Mouse (Mus musculus) midbrain, embryonic 11.5 days (tissue): Measurements from ENCODE around the gene Stac2. TPM values are rescaled to one million over a fixed set of nuclear protein-coding genes. Genes with fewer than 3 reads are reported as not detected.

Experiments used
- ATAC-seq: fragments of 200-750 bp; cut with Nextera tagmentation; 2 replicates; pipeline ENCODE4 v1.8.0; 2017; ENCODE audit warnings: moderate TSS enrichment, moderate library complexity; ENCODE audit not compliant: low FRiP score
- DNase-seq: peaks from one replicate; pipeline ENCODE4 v3.0.0; 2015; ENCODE audit warnings: low spot score; ENCODE audit errors: missing footprints
- H3K27ac ChIP-seq: fragments of 300-500 bp; sonication (generic); 2 replicates; pipeline ENCODE4 v1.5.1; 2014; ENCODE audit warnings: low read depth, low read length
- H3K27me3 ChIP-seq: fragments of 300-500 bp; sonication (generic); 2 replicates; pipeline ENCODE4 v1.6.1; 2014; ENCODE audit warnings: mild to moderate bottlenecking, low read length, moderate library complexity, mixed read lengths; ENCODE audit not compliant: control insufficient read depth, insufficient read depth
- H3K36me3 ChIP-seq: fragments of 300-500 bp; sonication (generic); 2 replicates; pipeline ENCODE4 v1.6.1; 2014; ENCODE audit warnings: mild to moderate bottlenecking, low read length, moderate library complexity, mixed read lengths; ENCODE audit not compliant: control insufficient read depth, insufficient read depth
- H3K4me1 ChIP-seq: fragments of 300-500 bp; sonication (generic); 2 replicates; pipeline ENCODE4 v1.6.1; 2014; ENCODE audit warnings: low read length; ENCODE audit not compliant: control insufficient read depth, insufficient read depth
- H3K4me2 ChIP-seq: fragments of 300-500 bp; sonication (generic); 2 replicates; pipeline ENCODE4 v1.6.1; 2014; ENCODE audit warnings: mild to moderate bottlenecking, moderate library complexity
- H3K4me3 ChIP-seq: fragments of 300-500 bp; sonication (generic); 2 replicates; pipeline ENCODE4 v1.5.1; 2014; ENCODE audit warnings: low read depth, low read length
- H3K9ac ChIP-seq: fragments of 300-500 bp; sonication (generic); 2 replicates; pipeline ENCODE4 v1.6.1; 2014; ENCODE audit warnings: low read length
- H3K9me3 ChIP-seq: fragments of 300-500 bp; sonication (generic); 2 replicates; pipeline ENCODE4 v1.6.1; 2016; ENCODE audit warnings: low read length; ENCODE audit not compliant: control insufficient read depth
- WGBS: fragments of 180-500 bp; shearing (Covaris S2); extraction: QIAGEN DNeasy Blood & Tissue Kit; methylation state at CpG from one replicate; pipeline ENCODE4 v1.1.7; 2014; 5-methylcytosine and 5-hydroxymethylcytosine counted together
- polyA plus RNA-seq: library from polyadenylated mRNA; unstranded; fragments of >200 nt; fragmentation: Nextera tagmentation; extraction: Ambion mirVana; gene quantifications from 2 replicates; pipeline ENCODE4 v1.2.1, GENCODE M21; 2014

The Stac2 gene
- polyA plus RNA-seq, 1 experiment from 2014 or later, result 0.37 TPM

DNA sequence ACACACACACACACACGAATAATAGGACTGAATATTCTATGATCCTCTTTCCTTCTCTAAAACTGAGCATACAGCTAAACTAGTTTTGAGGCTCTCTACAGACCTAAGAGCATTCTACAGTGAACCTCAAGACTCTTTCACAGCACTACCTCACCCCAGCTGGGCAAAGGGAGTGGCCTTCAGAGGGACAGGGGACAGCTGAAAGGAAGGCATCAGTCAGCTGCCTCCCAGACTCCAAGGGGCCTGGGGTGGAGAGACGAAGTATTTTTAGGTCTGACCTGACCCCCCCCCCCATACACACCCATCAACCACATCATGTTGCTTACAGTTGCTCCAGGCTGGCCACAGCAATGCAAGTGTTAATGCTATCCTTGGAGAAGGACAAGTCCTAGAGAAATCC is 32.1 kb downstream of the Stac2 start:
- no peak overlapping the region for H3K27ac ChIP-seq
- H3K9me3 ChIP-seq, result no peaks in the 10 kb centered on the region
- ATAC-seq, result no peak
- no peaks in the 10 kb centered on the region for H3K36me3 ChIP-seq
- 59% methylated on average over 2 of the region's 2 CpGs for WGBS
- H3K4me3 ChIP-seq, result peak overlapping the region; percentile 77
- peaks cover 46% of the 10 kb centered on the region for H3K4me1 ChIP-seq
- no peak for DNase-seq
- peak overlapping the region; percentile 87; the same call in 1 of the 2 replicates for H3K9ac ChIP-seq
- H3K4me2 ChIP-seq, result peak overlapping the region; percentile 92
- no peaks in the 10 kb centered on the region for H3K27me3 ChIP-seq

DNA sequence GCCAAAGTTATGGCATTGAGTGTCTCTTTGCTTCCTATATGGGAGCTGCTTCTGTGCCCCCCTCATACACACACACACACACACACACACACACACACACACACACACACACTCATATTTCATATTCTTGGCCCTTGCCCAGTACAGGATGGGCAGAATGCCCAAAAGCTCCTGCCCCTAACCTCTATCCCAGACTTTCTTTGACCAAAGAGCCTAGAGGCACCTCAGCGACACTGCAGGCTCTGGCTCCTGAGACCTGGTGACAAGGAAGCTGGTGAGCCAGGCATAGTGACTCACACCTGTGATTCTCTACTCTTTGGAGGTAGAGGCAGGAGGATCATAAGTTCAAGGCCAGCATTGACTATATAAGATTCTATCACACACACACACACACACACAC is 32.6 kb downstream of the Stac2 start:
- WGBS, result 83% methylated on average over 1 of the region's 1 CpGs
- Histone ChIP-seq H3K9me3 (no peaks in the 10 kb centered on the region), H3K36me3 (no peaks in the 10 kb centered on the region), H3K27ac (no peak overlapping the region), H3K4me1 (peaks cover 42% of the 10 kb centered on the region), H3K27me3 (no peaks in the 10 kb centered on the region), H3K9ac (0 out of 2 replicates have a peak overlapping the region, but pooled peaks have one; percentile 33), H3K4me2 (peak overlapping the region; percentile 92), H3K4me3 (no peak overlapping the region)
- ATAC-seq, result no peak
- DNase-seq, result no peak

GRCm38 (mm10) chr11:98019883-98020610 is 33.2 kb downstream of the Stac2 start:
- peak overlapping the region; percentile 22; the same call in 1 of the 2 replicates for H3K27ac ChIP-seq
- H3K4me2 ChIP-seq, result peak overlapping the region; percentile 92
- no peaks in the 10 kb centered on the region for H3K36me3 ChIP-seq
- DNase-seq (no peak), ATAC-seq (no peak)
- peaks cover 41% of the 10 kb centered on the region for H3K4me1 ChIP-seq
- peak overlapping the region; percentile 33; the same call in 1 of the 2 replicates for H3K9ac ChIP-seq
- H3K9me3 ChIP-seq, result no peaks in the 10 kb centered on the region
- H3K4me3 ChIP-seq, result no peak overlapping the region
- WGBS, result 40% methylated on average over 8 of the region's 8 CpGs
- H3K27me3 ChIP-seq, result no peaks in the 10 kb centered on the region

DNA sequence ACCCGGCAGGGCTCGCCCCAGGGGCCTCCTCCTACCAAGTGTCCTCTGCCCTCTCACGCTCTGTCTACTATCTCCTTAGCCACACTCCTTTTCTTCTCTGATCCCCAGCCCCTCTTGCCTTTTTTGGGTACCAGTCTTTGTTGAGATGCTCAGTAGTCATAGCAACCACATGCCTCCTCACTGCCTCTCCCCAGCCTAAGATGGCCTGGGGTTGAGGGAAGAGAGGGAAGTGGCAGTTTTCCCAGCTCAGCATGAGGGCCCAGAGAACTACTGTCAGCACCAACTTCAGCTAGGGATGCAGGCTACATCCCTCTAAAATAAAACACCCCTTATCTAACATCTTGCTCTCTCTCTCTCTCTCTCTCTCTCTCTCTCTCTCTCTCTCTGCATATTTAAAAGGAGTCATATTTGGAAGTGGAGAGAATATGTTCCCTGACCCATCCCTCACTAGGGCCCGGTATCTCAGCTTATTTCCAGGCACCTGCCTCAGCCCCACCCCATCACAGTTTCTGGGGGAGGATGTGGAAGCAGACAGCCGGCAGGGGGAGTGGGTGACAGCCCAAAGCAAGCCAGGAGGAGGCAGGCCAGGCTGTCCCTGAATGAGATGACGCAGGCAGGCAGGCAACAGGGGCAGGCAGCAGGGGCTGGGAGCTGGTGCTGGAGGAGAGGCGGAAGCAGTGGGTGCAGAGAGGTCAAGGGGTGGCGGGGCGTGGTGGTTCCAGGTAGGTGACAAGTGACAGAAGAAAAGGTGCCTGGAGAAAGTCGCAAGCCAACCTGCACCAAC is 34.2 kb downstream of the Stac2 start:
- DNase-seq (no peak), ATAC-seq (0 out of 2 replicates have a peak, but pooled peaks have one; percentile 17)
- H3K9ac ChIP-seq, result no peak overlapping the region; the same call in 1 of the 2 replicates
- H3K27ac ChIP-seq, result no peak overlapping the region; the same call in 1 of the 2 replicates
- no peak overlapping the region for H3K4me3 ChIP-seq
- no peaks in the 10 kb centered on the region for H3K36me3 ChIP-seq
- H3K9me3 ChIP-seq, result no peaks in the 10 kb centered on the region
- peaks cover 41% of the 10 kb centered on the region for H3K4me1 ChIP-seq
- H3K4me2 ChIP-seq, result 0 out of 2 replicates have a peak overlapping the region, but pooled peaks have one; percentile 6
- WGBS, result 19% methylated on average over 10 of the region's 10 CpGs
- H3K27me3 ChIP-seq, result no peaks in the 10 kb centered on the region

DNA sequence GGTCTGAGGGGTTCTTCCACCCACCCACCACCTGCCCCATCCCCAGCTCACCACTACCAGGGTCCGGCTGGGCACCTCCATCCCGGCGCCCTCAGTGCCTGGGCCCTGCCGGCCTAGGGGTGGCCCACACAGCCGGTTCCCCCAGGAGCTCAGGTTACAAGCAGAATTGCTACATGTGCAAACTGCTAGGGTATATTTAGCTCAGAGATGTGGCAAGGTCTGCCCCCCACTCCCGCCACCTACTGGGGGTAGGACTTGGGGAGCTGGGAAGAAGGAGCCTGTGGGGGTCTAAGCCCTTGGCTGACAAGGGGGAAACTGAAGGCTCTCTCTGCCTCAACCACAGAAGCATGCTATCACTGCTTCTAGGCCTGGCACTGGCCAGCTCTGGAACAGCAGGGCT is 35.0 kb downstream of the Stac2 start:
- no peak overlapping the region; the same call in 1 of the 2 replicates for H3K27ac ChIP-seq
- H3K36me3 ChIP-seq, result no peaks in the 10 kb centered on the region
- 54% methylated on average over 6 of the region's 6 CpGs for WGBS
- H3K9me3 ChIP-seq, result no peaks in the 10 kb centered on the region
- no peak overlapping the region for H3K4me2 ChIP-seq
- H3K9ac ChIP-seq, result no peak overlapping the region; the same call in 1 of the 2 replicates
- ATAC-seq, result no peak
- H3K4me1 ChIP-seq, result peaks cover 40% of the 10 kb centered on the region
- no peaks in the 10 kb centered on the region for H3K27me3 ChIP-seq
- no peak overlapping the region for H3K4me3 ChIP-seq
- DNase-seq, result no peak

DNA sequence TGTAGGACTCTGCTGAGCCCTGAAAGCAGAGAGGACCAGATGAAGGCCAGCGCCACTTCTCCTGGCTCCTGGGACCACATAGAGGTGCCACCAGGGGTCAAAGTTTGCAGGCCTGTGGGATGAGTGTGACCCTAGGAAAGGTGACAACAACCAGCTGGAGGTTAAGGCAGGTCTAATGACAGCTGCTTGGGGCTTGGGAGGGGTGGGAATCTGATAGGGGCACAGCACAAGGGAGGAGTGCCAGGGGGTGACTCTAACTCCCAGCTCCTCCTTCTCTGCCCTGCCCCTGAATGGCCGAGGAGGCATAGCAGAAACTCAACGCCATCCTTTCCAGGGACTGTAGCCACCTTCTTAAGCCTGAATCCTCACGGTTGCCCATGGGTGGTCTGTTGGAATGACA is 36.4 kb downstream of the Stac2 start:
- 68% methylated on average over 4 of the region's 4 CpGs for WGBS
- H3K4me1 ChIP-seq, result peaks cover 33% of the 10 kb centered on the region
- H3K27ac ChIP-seq, result no peak overlapping the region
- H3K4me3 ChIP-seq, result no peak overlapping the region
- H3K27me3 ChIP-seq, result no peaks in the 10 kb centered on the region
- H3K9me3 ChIP-seq, result no peaks in the 10 kb centered on the region
- no peak for DNase-seq
- no peak overlapping the region for H3K4me2 ChIP-seq
- ATAC-seq, result no peak
- H3K36me3 ChIP-seq, result no peaks in the 10 kb centered on the region
- H3K9ac ChIP-seq, result no peak overlapping the region

DNA sequence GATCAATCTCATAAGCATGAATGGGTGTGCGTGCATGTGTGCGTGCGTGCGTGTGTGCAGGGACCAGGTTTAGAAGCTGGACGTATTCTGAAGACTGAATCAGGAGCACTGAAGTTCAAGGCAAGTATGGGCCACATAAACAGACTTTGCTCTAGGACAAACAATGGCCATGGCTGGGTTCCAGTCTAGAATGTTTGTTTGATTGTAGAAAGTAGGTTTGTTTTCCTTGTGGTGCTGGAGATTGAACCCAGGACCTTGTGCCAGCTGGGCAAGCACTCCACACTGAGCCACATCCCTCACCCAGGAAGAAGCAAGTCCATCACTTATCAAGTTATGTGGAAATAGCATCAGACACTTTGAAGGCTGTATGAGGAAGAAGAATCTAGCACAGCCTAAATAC is 37.1 kb downstream of the Stac2 start:
- no peak overlapping the region for H3K9ac ChIP-seq
- no peaks in the 10 kb centered on the region for H3K36me3 ChIP-seq
- H3K9me3 ChIP-seq, result no peaks in the 10 kb centered on the region
- WGBS, result 94% methylated on average over 5 of the region's 5 CpGs
- no peak overlapping the region for H3K4me2 ChIP-seq
- no peak overlapping the region for H3K4me3 ChIP-seq
- ATAC-seq, result no peak
- no peak overlapping the region for H3K27ac ChIP-seq
- no peaks in the 10 kb centered on the region for H3K27me3 ChIP-seq
- DNase-seq, result no peak
- peaks cover 26% of the 10 kb centered on the region for H3K4me1 ChIP-seq

- DNase-seq, result no peak
- Histone ChIP-seq H3K9me3 (no peaks in the 10 kb centered on the region), H3K4me3 (no peak overlapping the region), H3K36me3 (peaks cover 2% of the 10 kb centered on the region; the same call in 1 of the 2 replicates), H3K27me3 (no peaks in the 10 kb centered on the region), H3K4me1 (no peaks in the 10 kb centered on the region), H3K9ac (no peak overlapping the region), H3K4me2 (no peak overlapping the region), H3K27ac (no peak overlapping the region)
- 84% methylated on average over 10 of the region's 10 CpGs for WGBS
- ATAC-seq, result no peak
These were observed 40.4 kb downstream of the Stac2 start for GRCm38 (mm10) chr11:98012831-98013230.

GRCm38 (mm10) chr11:98011716-98012115 is 41.5 kb downstream of the Stac2 start:
- 60% methylated on average over 9 of the region's 9 CpGs for WGBS
- Histone ChIP-seq H3K4me3 (no peak overlapping the region), H3K36me3 (peaks cover 2% of the 10 kb centered on the region; the same call in 1 of the 2 replicates), H3K4me2 (no peak overlapping the region), H3K9ac (no peak overlapping the region), H3K4me1 (no peaks in the 10 kb centered on the region), H3K9me3 (no peaks in the 10 kb centered on the region), H3K27me3 (no peaks in the 10 kb centered on the region), H3K27ac (no peak overlapping the region)
- ATAC-seq (no peak), DNase-seq (no peak)
